Mouse (Mus musculus): ENCODE data around the gene Ckap2l.

DNA sequence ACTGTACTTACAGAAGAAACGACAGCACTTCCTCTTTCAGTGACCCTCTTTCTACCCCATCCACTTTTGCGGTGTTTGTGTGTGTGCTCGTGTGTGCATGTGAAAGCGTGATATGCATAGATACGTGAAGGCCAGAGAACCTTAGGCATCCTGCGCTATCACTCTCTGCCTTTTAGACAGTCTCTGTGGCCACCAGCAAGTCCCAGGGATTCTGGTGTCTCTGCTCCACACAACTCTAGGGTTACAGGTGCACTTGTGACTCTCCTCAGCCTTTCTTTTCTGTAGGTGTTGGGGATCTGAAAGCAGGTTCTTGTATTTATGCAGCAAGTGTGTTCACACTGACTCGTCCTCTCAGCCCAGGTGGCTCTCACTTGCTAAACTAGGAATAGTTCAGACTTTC lies 31.7 kb downstream of the Ckap2l start:
- TF ChIP-seq EP300 (IDR thresholded peaks at IDR 0.05; ENCODE audit: low read depth) (no peak), CTCF (IDR thresholded peaks at IDR 0.05; ENCODE audit: low read depth) (no peak)

Measured in liver, postnatal 0 days (tissue).